Mouse (Mus musculus): ENCODE measurements at regions not wholly inside any gene's neighbourhood (a gene's known extent, or its start where the extent isn't known, plus 50 kb on each side); places are given as distances from the start of the nearest gene placed in this dataset.
A peak's percentile ranks its signal among the peaks of the same experiment; 100 is the strongest.
"Not testable (repeated sequence)": the region's sequence is repeated elsewhere in the genome, so short reads cannot be mapped to it uniquely, and the experiment has no call there.

DNA sequence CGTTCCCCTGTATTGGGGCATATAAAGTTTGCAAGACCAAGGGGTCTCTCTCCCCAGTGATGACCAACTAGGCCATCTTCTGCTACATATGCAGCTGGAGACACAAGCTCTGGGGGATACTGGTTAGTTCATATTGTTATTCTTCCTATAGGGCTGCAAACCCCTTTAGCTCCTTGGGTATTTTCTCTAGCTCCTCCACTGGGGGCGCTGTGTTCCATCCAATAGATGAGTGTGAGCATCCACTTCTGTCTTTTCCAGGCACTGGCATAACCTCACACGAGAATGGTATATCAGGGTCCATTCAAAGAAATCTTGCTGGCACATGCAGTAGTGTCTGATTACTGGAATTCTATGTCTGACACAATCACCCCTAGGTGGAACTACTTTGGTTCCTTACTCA is 675.9 kb upstream of the Rag2 start:
- peak; percentile 27; the same call in 1 of the 2 replicates for TF ChIP-seq CTCF (IDR thresholded peaks at IDR 0.05)
- not testable (repeated sequence) for TF ChIP-seq EP300 (IDR thresholded peaks at IDR 0.05)
